Mouse (Mus musculus): ENCODE data around the gene Ints6l. TPM values are rescaled to one million over a fixed set of nuclear protein-coding genes. Genes with fewer than 3 reads are reported as not detected.

The Ints6l gene
- total and polyA plus RNA-seq, 3 experiments, result 4.8 to 10.9 (median 4.9) TPM

GRCm38 (mm10) chrX:56549506-56549905 is 94.8 kb downstream of the Ints6l start, which contains the start of gene Gm648:
Gene Gm648 (minus strand): TSS chrX:56549606.
- Histone ChIP-seq H3K4me1 (ENCODE audit: control insufficient read depth, insufficient read depth, low read length) (no peaks in the 10 kb centered on the region), H3K36me3 (ENCODE audit: control insufficient read depth, insufficient read depth, low read length) (no peaks in the 10 kb centered on the region), H3K4me3 (no peak within 1 kb of the TSS), H3K79me2 (replicated peaks; ENCODE audit: control insufficient read depth, insufficient read depth, low read length) (no peaks in the 10 kb centered on the region), H3K27ac (no peak within 1 kb of the TSS), H3K27me3 (ENCODE audit: control insufficient read depth, insufficient read depth, low read length) (no peaks in the 10 kb centered on the region), H3K9ac (ENCODE audit: low read depth, low read length) (no peak within 1 kb of the TSS)
- DNase-seq, result no peak
- intact Hi-C loops (cut with DNase I), result no loop called here
- no peak for TF ChIP-seq EP300 (IDR thresholded peaks at IDR 0.05; ENCODE audit: insufficient read depth, low read depth, low read length)
- TF ChIP-seq CTCF (IDR thresholded peaks at IDR 0.05), result no peak
- TF ChIP-seq POLR2A (IDR thresholded peaks at IDR 0.05; ENCODE audit: insufficient read depth, low read depth, low read length), result no peak
- WGBS, result 76% methylated on average over 7 of the region's 7 CpGs

GRCm38 (mm10) chrX:56553584-56553983 is 98.9 kb downstream of the Ints6l start:
- Histone ChIP-seq H3K9ac (ENCODE audit: low read depth, low read length) (no peak overlapping the region), H3K4me3 (no peak overlapping the region), H3K4me1 (ENCODE audit: control insufficient read depth, insufficient read depth, low read length) (no peaks in the 10 kb centered on the region), H3K27ac (no peak overlapping the region), H3K36me3 (ENCODE audit: control insufficient read depth, insufficient read depth, low read length) (no peaks in the 10 kb centered on the region), H3K79me2 (replicated peaks; ENCODE audit: control insufficient read depth, insufficient read depth, low read length) (no peaks in the 10 kb centered on the region), H3K27me3 (ENCODE audit: control insufficient read depth, insufficient read depth, low read length) (no peaks in the 10 kb centered on the region)
- TF ChIP-seq EP300 (IDR thresholded peaks at IDR 0.05; ENCODE audit: insufficient read depth, low read depth, low read length), result no peak
- intact Hi-C loops (cut with DNase I), result no loop called here
- 75% methylated on average over 3 of the region's 3 CpGs for WGBS
- DNase-seq, result no peak

Other genes starting within 250 kb of the Ints6l start
- gene Gm773, start 242.0 kb upstream of the Ints6l start, total RNA-seq (2021), result not detected
- not detected in 2 replicates for gene Gm773, start 242.0 kb upstream of the Ints6l start, polyA plus RNA-seq (2012; rRNA removed)
- 1 to 10 TPM; 4.0 to 5.5 TPM for gene Zfp449, start 108.5 kb upstream of the Ints6l start, total RNA-seq (2021)
- 1.4 and 2.3 TPM in 2 replicates for gene Zfp449, start 108.5 kb upstream of the Ints6l start, polyA plus RNA-seq (2012; rRNA removed)
- gene Smim10l2a, start 80.3 kb upstream of the Ints6l start, total RNA-seq (2021), result under 1 TPM in 1 of 2 experiments, not detected in 1; 0.18 TPM
- gene Smim10l2a, start 80.3 kb upstream of the Ints6l start, polyA plus RNA-seq (2012; rRNA removed), result 0.20 and 0.35 TPM in 2 replicates
- under 1 TPM in 1 of 2 experiments, not detected in 1; 0.86 TPM for gene Gm2174, start 6.9 kb upstream of the Ints6l start, total RNA-seq (2021)
- gene Gm2174, start 6.9 kb upstream of the Ints6l start, polyA plus RNA-seq (2012; rRNA removed), result 2.9 and 3.9 TPM in 2 replicates
- gene Gm10477, start 69.9 kb downstream of the Ints6l start, total RNA-seq (2021), result not detected
- gene Gm10477, start 69.9 kb downstream of the Ints6l start, polyA plus RNA-seq (2012; rRNA removed), result not detected in 2 replicates
- not detected for gene Gm648, start 94.7 kb downstream of the Ints6l start, total RNA-seq (2021)
- not detected in 2 replicates for gene Gm648, start 94.7 kb downstream of the Ints6l start, polyA plus RNA-seq (2012; rRNA removed)
- gene Mmgt1, start 143.2 kb downstream of the Ints6l start, total RNA-seq (2021), result 10 to 100 TPM; 28.4 to 32.6 TPM
- 12.1 and 26.4 TPM in 2 replicates for gene Mmgt1, start 143.2 kb downstream of the Ints6l start, polyA plus RNA-seq (2012; rRNA removed)
- gene Slc9a6, start 154.9 kb downstream of the Ints6l start, total RNA-seq (2021), result 10 to 100 TPM; 22.2 to 22.4 TPM
- gene Slc9a6, start 154.9 kb downstream of the Ints6l start, polyA plus RNA-seq (2012; rRNA removed), result 12.6 and 15.8 TPM in 2 replicates

Data from heart, adult 2 months (tissue).